Mouse (Mus musculus) regulatory T cell (primary cell): ENCODE measurements around the gene Rarb.

Experiments
- in situ Hi-C: fragments of 300-600 bp; cut with MboI, MseI; formaldehyde crosslinking; loops from one replicate; pipeline ENCODE4 v1.15.1; 2025; ENCODE audit warnings: high pct_unique_total_duplicates

The Rarb gene

GRCm38 (mm10) chr14:16589139-16589538, 229.8 kb downstream of the Rarb start:
- in situ Hi-C loops, result loop anchor here (10.0 kb wide), 1 partner anchor 756 kb away; no protein-coding TSS in a partner anchor

- in situ Hi-C loops, result no loop called here
Measured at GRCm38 (mm10) chr14:16578100-16578499, 240.9 kb downstream of the Rarb start.

GRCm38 (mm10) chr14:16577049-16577448, 241.9 kb downstream of the Rarb start:
- in situ Hi-C loops, result no loop called here

GRCm38 (mm10) chr14:16574925-16575721, 243.8 kb downstream of the Rarb start:
- in situ Hi-C loops, result no loop called here

GRCm38 (mm10) chr14:16573475-16574171, 245.3 kb downstream of the Rarb start:
- in situ Hi-C loops, result no loop called here

- in situ Hi-C loops, result no loop called here
Measured at GRCm38 (mm10) chr14:16572755-16573340, 246.1 kb downstream of the Rarb start.

GRCm38 (mm10) chr14:16569506-16570001, 249.4 kb downstream of the Rarb start:
- in situ Hi-C loops, result no loop called here

- in situ Hi-C loops, result no loop called here
Measured at GRCm38 (mm10) chr14:16566920-16567319, 252.0 kb downstream of the Rarb start.

- in situ Hi-C loops, result no loop called here
Measured at GRCm38 (mm10) chr14:16563912-16564311, 255.0 kb downstream of the Rarb start.

- in situ Hi-C loops, result no loop called here
Measured at GRCm38 (mm10) chr14:16561496-16562170, 257.3 kb downstream of the Rarb start.

GRCm38 (mm10) chr14:16559294-16560217, 259.4 kb downstream of the Rarb start:
- in situ Hi-C loops, result no loop called here

- in situ Hi-C loops, result no loop called here
Measured at GRCm38 (mm10) chr14:16558033-16558432, 260.9 kb downstream of the Rarb start.

GRCm38 (mm10) chr14:16554643-16555459, 264.1 kb downstream of the Rarb start:
- in situ Hi-C loops, result no loop called here

GRCm38 (mm10) chr14:16554319-16554642, 264.7 kb downstream of the Rarb start:
- in situ Hi-C loops, result no loop called here

- in situ Hi-C loops, result no loop called here
Measured at GRCm38 (mm10) chr14:16552293-16552692, 266.7 kb downstream of the Rarb start.

- in situ Hi-C loops, result no loop called here
Measured at GRCm38 (mm10) chr14:16551843-16552242, 267.1 kb downstream of the Rarb start.

GRCm38 (mm10) chr14:16548200-16548576, 270.8 kb downstream of the Rarb start:
- in situ Hi-C loops, result loop anchor here (10.0 kb wide), 1 partner anchor 1497 kb away; no protein-coding TSS in a partner anchor

- in situ Hi-C loops, result loop anchor here (10.0 kb wide), 1 partner anchor 1497 kb away; no protein-coding TSS in a partner anchor
Measured at GRCm38 (mm10) chr14:16547492-16548199, 271.3 kb downstream of the Rarb start.

- in situ Hi-C loops, result loop anchor here (10.0 kb wide), 1 partner anchor 1500 kb away; no protein-coding TSS in a partner anchor
Measured at GRCm38 (mm10) chr14:16544995-16545394, 274.0 kb downstream of the Rarb start.
